Mouse (Mus musculus) frontal cortex, adult (tissue): Measurements from ENCODE around the gene Agfg2.
A peak's percentile ranks its signal among the peaks of the same experiment; 100 is the strongest.
"Not testable (repeated sequence)": the region's sequence is repeated elsewhere in the genome, so short reads cannot be mapped to it uniquely, and the experiment has no call there.

Experiments
- ATAC-seq: cut with Nextera tagmentation; 2 replicates; pipeline ENCODE4 v1.9.2; 2017; ENCODE audit warnings: mild to moderate bottlenecking, moderate library complexity, mixed read lengths; ENCODE audit not compliant: low TSS enrichment

Gene Agfg2

DNA sequence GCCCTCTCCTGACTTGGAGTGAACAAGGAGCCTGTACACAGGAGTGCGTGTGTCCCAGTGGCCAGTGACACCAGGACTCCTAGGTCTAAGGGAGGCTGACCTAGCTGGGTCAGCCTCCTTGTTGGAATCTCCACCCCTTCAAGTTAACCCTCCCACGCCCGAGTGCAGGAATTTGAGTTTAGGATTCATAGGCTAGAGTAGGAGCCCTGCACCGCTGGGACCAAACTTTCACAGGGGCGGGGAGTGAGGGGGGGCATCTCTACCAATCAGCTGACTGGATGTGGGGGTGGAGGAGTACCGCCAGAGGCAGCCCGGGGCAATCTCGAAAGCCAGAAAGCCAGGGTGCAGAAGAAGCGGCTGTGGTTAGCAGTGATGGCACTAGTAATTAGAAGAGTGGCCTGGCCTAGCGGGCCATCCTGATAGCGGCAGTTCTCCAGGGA is 38.9 kb downstream of the Agfg2 start, which contains the start of gene Irs3:
Gene Irs3 (minus strand): TSS at position 63 of the 440 bp plus-strand sequence.
- ATAC-seq = no peak

DNA sequence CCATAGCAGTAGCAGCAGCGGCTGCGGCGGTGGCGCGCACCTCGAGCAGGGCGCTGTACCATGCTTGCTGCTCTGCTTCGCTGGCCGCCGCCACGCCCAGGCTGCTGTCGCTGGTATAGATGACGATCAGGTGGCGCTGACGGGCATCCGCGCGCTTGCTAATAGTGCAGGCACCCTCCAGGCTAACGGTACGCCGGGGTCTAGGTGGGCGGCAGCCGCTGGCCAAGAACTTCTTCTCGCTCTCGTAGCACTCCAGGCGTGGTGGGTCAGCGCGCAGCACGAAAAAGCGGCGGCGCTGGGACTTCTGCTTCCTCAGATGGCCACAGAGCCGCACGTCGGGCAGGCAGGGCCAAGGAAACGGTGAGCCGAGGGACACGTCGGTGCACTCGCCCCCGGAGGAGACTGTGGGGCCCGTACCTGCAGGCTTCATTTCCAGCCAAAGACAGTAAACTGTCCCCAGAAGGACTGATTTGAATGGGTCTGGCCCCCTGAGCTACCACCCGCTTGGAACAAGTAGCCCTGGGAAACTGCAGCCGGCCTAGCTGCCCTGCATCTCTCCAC is 39.4 kb downstream of the Agfg2 start:
- no peak for ATAC-seq

DNA sequence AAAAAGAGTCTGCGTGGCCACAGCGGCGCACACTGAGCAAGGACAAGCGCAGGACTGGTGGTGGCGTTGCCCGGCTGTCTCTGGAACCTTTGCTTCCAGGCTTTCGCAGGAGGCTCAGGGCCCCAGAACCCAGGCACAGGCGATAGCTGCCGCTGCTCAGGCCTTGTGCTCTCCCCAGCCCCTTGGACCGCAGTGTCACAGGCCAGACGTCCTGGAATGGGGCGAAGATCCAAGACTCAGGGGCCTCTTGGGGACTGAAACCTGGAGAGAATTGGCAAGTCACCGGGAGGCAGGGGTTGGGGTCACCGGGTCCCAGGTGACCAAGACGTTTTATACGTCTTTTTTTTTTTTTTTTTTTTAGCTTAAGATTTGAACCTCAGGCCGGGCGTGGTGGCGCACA is 40.0 kb downstream of the Agfg2 start:
- no peak for ATAC-seq

DNA sequence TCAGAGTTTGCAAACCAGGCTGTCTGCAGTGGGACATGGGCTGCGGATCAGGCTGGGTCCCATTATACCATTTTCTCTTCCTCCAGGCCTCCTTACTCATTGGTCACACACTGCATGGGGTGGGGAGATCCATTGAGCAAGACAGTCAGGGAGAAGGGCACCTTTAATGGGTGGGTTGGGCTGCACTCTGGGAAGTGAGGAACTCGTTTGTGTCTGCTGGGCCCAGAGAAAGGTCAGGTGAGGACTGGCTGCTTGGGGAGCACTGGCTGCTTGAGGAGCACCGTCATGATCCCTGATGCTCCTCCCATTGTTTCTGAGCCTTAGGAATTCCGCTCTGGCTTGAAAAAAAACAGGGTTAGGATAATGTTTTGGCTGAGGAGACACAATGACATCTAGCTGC is 41.6 kb downstream of the Agfg2 start:
- no peak for ATAC-seq

DNA sequence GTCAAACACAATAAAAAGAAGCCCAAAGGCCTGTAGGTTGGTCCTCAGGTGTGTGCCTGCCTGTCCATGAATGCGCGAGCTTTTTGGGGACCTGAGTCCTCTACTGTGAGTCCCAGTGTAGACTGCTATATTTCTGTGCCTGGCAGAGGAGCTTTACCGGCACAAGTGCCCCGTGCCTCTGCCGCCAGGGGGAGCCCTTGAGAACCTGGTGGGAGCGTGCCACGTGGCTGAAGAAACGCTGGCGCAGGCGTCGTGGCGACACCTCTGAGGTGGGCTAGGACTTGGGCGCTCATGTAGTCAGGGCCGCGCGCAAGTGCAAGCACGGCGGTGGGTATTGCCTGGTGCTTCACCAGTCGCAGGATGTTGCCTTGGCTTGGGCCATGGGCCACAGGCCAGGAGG is 43.5 kb downstream of the Agfg2 start, which contains the start of gene Sap25:
Gene Sap25 (plus strand): TSS at position 281 of the 400 bp plus-strand sequence.
- ATAC-seq = no peak

DNA sequence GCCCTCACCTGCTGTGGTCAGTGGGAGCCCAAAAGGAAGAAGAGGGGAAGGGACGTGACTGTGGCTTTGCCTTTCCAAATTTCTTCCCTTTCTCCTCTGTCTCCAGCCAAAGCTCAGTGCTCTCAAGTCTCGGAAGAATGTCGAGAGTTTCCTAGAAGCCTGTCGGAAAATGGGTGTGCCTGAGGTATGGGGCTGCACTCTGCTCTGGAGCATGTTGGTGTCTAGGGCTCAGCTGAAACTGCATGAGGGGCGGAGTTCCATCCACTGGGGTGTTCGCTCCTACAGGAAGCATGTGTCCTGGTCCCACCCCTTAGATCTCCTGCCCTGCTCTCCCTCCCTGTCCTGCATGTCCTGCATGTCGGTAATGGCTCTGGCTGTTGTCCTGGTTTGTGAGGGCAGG is 45.1 kb downstream of the Agfg2 start:
- no peak for ATAC-seq

DNA sequence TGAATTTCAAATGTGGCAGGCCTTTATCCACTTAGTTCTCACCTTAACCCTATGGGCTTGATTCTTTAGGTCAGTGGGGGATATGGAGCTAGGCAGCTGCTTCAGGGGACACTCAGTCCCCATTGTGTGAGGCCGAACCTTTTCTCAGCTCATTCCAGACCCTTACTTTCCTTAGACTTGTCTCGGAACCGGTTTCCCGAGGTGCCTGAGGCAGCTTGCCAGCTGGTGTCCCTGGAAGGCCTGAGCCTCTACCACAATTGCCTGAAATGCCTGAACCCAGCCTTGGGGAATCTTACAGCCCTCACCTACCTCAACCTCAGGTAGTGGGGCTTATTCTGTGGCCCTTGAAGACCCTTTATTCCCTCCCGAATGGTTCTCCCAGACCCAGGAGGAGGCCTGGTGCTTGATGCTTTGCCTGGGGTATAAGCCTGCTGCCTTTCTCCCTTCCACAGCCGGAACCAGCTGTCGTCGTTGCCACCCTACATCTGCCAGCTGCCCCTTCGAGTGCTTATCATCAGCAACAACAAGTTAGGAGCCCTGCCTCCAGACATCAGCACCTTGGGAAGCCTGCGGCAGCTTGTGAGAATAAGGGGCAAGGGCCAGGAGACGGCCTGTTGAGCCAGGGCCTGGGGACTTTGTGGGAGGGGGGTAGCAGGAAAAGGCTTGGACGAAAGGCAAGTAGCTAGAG is 51.0 kb downstream of the Agfg2 start:
- no peak for ATAC-seq

DNA sequence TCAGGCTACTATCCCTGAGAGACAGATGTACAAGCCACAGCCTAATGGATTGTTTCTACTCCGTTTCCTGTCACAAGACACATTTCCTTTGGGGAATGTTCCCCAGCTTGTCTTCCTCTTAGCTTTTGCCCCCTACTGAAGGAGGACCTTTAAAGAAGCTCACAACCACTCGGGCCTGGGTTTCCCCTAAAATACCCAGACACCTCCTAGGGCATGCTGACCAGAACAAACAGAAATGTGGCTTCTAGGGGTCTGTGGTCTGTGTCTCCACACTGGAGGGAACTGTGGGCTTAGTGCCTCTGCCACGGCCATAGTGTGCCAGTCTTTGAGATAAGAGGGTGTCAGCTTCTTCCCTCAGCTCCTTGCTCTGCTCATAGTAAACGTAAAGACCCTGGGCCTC is 52.9 kb downstream of the Agfg2 start:
- no peak for ATAC-seq

DNA sequence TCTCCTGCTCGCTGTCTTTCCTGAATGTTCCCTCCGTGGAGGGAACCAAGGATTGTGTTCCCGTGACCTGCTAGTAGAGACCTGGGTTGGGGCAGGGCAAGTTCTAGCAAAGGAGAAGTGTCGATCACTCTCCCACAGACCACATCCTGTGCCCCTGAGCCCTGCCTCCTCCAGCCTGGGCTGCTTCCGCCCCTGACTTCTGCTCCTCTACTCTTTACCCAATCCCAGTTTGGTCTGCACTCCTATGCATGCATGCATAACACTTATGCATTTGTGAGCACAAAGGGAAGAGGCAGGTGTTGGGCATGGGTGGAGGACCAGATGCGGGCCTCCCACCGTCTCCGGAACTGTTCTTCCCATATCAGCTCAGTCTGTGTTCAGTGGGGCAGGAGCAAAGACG is 53.4 kb downstream of the Agfg2 start:
- no peak for ATAC-seq

DNA sequence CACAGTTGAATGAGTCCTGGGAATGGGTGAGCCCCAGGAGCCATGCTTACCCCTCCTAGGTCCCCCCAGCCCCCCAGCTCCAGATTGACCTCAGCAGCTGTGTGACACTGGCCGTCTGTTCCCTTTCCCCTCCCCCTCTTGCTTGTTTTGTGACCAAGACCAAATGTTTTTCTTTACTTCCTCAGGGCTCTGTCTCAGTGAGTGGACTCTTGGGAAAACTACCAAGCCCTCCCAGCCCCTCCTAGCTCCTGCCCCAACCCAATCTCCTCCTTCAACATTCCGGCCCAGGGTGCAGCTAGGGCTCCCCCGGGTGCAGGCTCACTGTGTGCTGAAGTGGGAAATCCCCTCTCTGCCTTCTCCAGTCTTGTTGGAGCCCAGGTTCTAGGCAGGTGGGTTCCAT is 53.9 kb downstream of the Agfg2 start:
- no peak for ATAC-seq

DNA sequence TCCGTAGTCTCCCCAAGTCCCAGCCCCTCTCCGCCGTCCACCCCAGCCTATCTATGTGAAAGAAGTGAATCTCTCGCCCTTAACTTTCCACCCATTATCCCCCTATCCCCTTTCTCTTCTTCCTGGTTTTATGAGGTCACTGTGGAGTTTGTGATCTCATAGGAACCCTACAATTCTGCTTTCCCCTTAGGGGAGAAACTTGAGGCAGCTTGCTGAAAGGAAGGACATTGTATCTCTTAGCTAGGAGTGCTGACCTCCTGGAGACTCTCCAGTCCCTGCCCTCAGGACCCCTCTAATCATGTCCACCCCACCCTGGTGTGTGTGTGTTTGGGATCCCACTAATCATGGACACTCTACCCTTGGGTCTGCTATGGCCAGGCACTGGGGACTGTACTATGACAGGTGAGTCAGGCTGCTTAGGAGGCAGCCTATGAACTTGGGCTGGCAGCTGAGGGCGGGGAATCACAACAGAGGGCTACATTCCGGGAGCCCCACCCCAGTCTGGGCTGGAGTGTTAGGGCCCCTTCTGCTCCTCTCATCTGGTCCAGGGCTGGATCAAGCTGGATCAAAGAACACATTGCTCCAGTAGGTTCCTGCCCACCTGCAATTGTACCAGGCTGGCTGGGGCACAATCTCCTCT is 54.5 kb downstream of the Agfg2 start:
- ATAC-seq = no peak

DNA sequence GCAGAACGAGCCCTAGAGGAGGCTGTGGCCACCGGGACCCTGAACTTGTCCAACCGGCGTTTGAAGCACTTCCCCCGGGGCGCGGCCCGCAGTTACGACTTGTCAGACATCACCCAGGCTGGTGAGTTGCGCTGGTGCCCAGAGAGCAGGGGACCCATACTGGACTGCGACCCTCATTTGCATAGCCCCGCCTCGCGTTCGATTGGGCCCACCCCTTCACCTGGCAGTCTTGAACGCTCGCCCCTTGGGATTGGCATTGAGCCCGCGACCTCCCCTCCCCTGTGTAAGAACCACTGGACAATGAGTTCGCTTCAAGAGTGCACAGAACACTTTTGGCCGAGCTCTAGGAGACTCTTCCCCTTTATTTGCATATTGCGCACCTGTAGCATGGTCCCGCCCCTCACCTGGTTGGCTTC is 55.2 kb downstream of the Agfg2 start:
- ATAC-seq = no peak

DNA sequence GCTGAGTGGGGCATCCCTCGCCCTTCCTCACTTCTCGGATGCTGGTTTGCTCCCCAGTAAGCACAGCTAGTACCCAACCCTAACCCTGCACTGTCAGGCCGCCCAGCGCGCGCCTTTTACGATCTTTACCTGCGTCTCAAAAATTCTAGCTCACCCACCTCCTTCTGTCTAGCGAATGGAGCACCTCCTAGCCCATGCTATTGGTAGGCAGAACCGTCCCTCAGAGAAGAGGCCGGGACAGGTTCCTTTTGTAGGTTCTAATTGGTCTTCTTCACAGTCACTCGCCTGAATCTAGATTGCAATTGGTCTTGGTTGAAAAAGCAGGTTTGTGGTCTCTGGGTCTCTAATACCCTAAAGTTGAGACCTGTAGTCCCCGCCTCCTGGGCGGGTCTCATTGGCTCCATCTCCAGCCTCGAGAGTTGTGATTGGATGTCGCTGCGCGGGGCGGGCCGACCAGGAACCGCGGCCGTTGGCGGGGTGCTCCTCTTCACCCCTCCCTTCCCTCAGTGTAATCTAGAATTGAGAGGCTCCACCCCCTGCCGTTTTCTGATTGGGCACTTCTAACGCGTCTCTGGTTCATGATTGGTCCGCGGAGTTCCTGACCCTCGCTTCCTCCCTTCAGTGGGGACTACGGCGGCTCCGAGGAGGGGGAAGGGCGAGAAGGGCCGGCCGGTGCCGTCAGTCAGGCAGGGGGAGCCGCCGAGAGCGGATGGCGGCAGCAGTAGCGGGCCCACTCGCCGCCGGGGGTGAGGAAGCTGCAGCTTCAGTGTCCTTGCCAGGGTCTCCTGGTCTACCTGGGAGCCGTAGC is 55.8 kb downstream of the Agfg2 start, which contains the start of the genes Fbxo24, Lrch4 and Gm20605:
Gene Fbxo24 (minus strand): TSS at position 505 of the 808 bp plus-strand sequence.
Gene Lrch4 (plus strand): TSS at position 624 of the 808 bp plus-strand sequence.
Gene Gm20605 (plus strand): TSS at position 678 of the 808 bp plus-strand sequence.
- ATAC-seq = peak; percentile 95

DNA sequence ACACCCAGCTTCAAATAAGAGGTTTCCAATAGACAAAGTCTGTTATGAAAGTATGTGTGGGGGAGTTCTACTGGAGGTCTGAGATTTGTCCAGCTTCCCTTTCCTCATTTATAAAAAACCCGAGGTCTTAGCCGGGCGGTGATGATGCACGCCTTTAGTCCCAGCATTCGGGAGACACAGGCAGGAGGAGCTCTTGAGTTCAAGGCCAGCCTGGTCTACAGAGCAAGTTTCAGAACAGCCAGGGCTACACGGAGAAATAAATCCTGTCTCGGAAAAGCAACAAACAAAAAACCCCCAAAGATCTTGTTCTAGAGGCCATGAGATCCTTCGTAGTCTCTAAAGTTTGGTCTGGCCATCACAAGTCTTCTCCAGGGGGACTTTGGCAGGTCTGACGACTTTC is 56.5 kb downstream of the Agfg2 start:
- no peak for ATAC-seq

DNA sequence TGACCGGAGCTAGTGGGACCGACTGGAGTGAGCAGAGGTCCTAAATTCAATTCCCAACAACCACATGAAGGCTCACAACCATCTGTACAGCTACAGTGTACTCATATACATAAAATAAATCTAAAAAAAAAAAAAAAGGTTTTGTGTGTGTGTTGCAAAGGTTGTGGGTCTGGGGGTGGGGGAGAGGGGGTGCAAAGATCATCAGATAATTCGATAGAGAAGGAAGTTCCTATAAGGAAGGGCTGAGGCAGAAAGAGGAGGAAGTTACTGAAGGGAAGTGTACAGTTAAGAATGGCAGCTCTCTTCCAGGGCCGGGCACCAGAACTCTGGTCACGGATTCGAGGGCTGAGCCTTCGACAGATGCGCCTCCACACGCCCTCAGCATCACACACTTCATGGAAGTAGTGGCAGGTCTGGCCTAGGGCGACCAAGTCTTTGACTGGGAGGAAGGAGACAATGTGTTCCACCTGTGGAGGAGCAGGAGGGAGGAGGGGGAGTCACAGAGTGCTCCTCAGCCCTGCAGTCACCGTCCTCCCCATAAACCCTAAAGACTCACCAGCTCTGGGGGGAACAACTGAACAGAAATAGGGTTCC is 60.5 kb downstream of the Agfg2 start:
- ATAC-seq = no peak

DNA sequence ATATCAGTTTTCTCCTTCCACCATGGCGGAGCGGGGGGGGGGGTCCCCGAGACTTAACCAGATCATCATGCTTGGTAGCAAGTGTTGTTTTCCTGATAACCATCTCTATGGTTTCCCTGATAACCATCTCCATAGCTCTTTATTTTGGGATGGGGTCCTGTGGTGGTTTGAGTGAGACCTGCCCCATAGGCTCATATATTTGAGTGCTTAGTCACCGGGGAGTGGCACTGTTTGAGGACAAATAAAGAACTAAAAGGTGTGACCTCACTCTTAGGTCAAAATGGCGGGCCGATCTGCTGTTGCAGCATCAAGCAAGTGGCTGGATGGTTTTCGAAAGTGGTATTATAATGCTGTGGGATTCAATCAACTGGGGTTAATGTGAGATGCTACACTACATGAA is 69.2 kb downstream of the Agfg2 start:
- ATAC-seq = no peak

DNA sequence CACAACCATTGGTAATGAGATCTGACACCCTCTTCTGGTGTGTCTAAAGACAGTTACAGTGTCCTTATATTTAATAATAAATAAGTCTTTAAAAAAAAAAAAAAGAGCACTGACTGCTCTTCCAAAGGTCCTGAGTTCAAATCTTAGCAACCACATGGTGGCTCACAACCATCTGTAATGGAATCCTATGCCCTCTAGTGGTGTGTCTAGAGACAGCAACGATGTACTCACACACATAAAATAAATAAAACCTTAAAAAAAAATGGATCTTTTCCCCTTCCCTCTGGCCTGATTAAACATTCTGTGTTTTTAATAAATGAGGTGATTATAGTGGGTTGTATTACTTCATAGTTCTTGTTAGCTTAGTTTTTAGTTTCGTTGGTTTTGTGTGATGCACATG is 69.6 kb downstream of the Agfg2 start:
- not testable (repeated sequence) for ATAC-seq

DNA sequence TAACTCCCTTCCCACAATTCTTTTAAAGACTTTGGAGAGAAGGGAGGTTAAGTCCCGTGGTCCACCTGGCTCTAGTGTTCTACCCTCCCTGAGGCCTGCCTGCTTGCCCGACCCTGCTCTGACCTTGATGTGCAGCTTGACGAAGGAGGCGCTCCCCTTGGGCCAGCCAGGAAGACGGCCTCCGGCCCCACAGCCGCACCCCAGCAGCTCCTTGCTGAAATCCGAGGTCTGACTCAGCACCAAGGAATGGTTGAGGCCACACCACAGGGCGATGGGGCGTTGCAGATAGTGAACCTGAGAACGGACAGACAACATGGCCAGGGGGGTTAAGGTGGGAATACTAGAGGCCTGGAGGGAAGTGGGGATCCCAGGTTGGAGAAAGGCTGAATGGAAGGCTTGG is 71.0 kb downstream of the Agfg2 start, which contains the start of gene Pcolce:
Gene Pcolce (minus strand): TSS at position 235 of the 400 bp plus-strand sequence.
- no peak for ATAC-seq

DNA sequence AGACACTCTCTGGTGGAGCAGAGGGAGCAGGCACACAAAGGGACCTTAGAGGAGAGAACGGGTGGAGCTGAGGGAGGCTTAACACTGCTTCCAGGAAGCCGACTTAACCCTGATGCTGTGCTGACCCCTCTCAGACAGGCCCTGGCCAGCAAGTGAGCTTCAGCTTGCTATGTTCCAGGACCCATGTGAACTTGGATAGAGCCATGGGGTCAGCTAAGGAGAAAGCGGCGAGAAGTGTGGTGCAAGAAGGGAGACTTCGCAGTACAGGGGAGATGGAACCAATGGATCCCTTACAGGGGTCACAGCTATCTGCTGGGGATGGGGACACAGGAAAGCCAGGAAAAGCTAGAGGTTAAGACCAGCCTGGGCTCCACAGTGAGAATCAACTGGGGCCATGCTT is 71.5 kb downstream of the Agfg2 start:
- ATAC-seq = no peak

DNA sequence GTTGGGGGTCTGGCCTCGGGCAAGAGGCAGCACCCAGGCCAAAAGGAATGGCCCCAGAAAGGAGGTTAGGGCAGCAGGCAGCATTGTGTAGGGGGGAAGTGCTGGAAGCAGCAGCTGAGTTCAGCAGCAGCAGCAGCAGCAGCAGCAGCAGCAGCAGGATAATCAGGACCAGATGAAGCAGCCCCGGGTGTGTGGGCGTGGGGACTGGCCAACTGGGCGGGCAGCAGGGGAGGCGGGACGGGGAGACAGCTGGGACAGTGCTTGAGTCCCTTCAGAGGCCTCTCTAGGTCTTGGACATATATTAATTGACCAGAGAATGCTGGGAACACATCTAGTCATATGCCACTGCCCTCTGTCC is 73.3 kb downstream of the Agfg2 start:
- ATAC-seq = no peak

DNA sequence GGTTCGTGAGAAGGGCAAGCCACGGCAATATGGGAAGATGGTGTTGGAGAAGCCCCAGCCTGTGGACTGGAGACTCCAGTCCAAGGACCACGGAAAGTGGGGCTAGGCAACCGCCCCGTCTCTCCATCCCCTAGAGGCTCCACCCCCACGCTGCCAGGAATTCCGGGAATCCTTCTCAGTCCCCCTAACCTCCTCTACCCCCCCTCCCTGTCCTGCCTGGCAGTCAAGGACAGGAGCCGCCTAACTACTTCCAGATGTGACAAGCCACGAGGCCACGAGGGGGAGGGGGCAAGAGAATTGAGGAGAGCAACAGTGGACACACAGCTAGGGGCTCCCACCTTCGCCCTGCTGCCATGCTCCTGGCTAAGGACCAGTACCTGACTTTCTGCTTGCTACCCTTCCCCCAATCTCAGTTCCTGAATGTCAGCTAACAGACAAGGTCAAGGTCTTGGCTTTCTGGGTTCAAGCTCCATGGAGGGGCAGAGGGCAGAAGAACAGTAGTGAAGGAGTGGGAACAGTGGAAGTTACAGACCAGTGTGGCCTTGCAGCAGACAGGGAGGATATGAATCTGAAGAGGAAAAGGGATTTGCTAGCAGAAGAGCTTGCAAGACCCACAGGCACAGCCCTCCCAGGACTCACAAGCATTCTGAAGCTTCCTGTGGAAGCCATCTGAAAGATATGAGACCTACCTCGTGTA is 73.8 kb downstream of the Agfg2 start:
- ATAC-seq = no peak
